Mouse (Mus musculus): ENCODE results near the gene Setd4. TPM values are rescaled to one million over a fixed set of nuclear protein-coding genes. Genes with fewer than 3 reads are reported as not detected.
A peak's percentile ranks its signal among the peaks of the same experiment; 100 is the strongest.

The Setd4 gene
- polyA plus RNA-seq, 1 experiment from 2014 or later, result 15.0 TPM

DNA sequence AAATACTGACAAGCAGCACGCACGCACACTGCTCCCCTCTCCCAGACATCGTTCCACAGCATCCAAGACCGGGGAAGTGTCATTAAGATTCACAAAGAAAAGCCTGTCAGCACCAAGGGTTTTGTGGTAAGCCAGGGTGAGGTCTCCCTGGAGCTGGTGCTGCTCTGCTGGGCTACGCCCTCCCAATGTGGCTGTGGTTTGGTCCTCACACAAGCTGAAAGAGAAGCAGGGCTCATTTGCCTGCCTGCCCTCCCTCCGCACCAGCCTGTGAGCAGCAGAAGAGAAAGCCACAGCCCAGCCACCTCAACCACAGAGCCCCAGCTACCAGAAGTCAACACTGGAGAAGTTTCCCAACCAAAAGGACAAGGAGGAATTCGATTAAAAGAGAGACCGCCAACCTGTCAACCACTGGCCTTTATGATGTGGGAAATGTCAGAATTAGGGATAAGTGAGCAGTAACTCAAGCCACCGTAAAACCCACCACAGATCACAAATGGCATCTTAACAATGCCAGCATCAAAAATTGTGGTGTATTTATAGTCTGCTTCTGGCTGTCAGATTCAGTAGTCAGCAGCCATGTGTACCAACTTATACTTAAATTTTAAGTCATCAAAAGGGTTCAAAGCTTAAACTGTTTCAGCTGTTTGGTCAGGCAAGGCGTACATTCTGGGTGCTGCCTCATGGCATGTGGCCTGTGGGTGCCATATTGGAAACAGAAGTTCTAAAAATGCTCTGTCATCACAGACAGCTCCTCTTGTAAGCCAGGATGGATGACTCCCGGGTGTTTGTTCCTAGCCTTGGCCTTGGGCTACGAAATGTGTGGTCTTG lies 51.0 kb downstream of the Setd4 start:
- Histone ChIP-seq H3K4me1 (replicated peaks; ENCODE audit: control insufficient read depth, insufficient read depth, low read length) (no peaks in the 10 kb centered on the region), H3K9me3 (ENCODE audit: control insufficient read depth, low read length) (no peaks in the 10 kb centered on the region), H3K4me2 (replicated peaks) (no peak overlapping the region), H3K4me3 (replicated peaks; ENCODE audit: low read length) (no peak overlapping the region), H3K36me3 (replicated peaks; ENCODE audit: control insufficient read depth, insufficient read depth) (no peaks in the 10 kb centered on the region), H3K9ac (no peak overlapping the region), H3K27me3 (ENCODE audit: control insufficient read depth, insufficient read depth, low read length) (0 out of 2 replicates have a peak, but pooled peaks cover 1% of the 10 kb centered on the region), H3K27ac (no peak overlapping the region)
- WGBS, result 87% methylated on average over 12 of the region's 12 CpGs
- DNase-seq (ENCODE audit: low spot score) (no peak), ATAC-seq (ENCODE audit: low FRiP score) (no peak)

DNA sequence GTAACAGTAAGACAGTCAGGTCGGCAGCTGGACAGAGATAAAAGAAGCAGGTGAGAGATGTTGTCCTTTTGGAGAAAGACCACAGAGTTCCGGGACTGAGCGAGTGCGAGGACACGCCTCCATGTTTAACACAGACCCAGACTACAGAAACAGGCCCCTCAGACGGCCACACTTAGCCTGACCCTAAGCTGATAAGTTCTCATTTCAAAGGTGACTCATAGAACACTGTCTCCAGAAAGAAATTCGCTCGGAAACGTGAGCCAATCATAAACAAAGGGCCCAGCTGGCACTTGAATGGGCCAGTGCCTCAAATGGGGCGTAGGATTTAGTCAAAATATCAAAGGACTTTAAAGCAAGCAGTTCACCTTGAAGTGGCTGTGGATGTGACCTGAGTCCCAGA lies 54.6 kb downstream of the Setd4 start:
- no peak overlapping the region for H3K9ac ChIP-seq
- no peaks in the 10 kb centered on the region for H3K4me1 ChIP-seq (replicated peaks; ENCODE audit: control insufficient read depth, insufficient read depth, low read length)
- H3K27me3 ChIP-seq (ENCODE audit: control insufficient read depth, insufficient read depth, low read length), result no peaks in the 10 kb centered on the region
- H3K4me3 ChIP-seq (replicated peaks; ENCODE audit: low read length), result no peak overlapping the region
- no peaks in the 10 kb centered on the region for H3K36me3 ChIP-seq (replicated peaks; ENCODE audit: control insufficient read depth, insufficient read depth)
- no peak overlapping the region for H3K27ac ChIP-seq
- no peak for DNase-seq (ENCODE audit: low spot score)
- H3K9me3 ChIP-seq (ENCODE audit: control insufficient read depth, low read length), result no peaks in the 10 kb centered on the region
- WGBS, result 60% methylated on average over 10 of the region's 10 CpGs
- H3K4me2 ChIP-seq (replicated peaks), result no peak overlapping the region
- no peak for ATAC-seq (ENCODE audit: low FRiP score)

DNA sequence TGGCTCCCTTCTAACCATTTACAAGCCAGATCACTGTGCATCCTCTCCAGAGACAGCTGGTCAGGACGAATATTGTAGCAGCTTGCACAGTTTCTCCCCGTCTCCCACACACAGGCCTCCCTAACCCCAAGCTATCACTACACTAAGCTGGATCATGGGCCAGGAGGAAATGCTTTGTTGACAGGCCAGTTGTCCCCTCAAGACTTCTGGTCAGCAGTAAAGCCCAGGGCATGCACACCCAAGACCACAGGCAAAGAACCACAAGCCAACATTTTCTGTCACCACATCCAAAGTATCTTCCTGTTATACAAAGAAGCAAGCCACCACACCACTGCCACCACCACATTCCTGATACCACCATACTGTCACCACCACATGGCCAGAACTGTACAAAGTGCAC lies 55.8 kb downstream of the Setd4 start:
- DNase-seq (ENCODE audit: low spot score), result no peak
- no peaks in the 10 kb centered on the region for H3K9me3 ChIP-seq (ENCODE audit: control insufficient read depth, low read length)
- no peak overlapping the region for H3K9ac ChIP-seq
- H3K27me3 ChIP-seq (ENCODE audit: control insufficient read depth, insufficient read depth, low read length), result no peaks in the 10 kb centered on the region
- H3K4me1 ChIP-seq (replicated peaks; ENCODE audit: control insufficient read depth, insufficient read depth, low read length), result no peaks in the 10 kb centered on the region
- H3K27ac ChIP-seq, result no peak overlapping the region
- no peak overlapping the region for H3K4me3 ChIP-seq (replicated peaks; ENCODE audit: low read length)
- no peak for ATAC-seq (ENCODE audit: low FRiP score)
- 88% methylated on average over 2 of the region's 2 CpGs for WGBS
- no peak overlapping the region for H3K4me2 ChIP-seq (replicated peaks)
- H3K36me3 ChIP-seq (replicated peaks; ENCODE audit: control insufficient read depth, insufficient read depth), result no peaks in the 10 kb centered on the region

DNA sequence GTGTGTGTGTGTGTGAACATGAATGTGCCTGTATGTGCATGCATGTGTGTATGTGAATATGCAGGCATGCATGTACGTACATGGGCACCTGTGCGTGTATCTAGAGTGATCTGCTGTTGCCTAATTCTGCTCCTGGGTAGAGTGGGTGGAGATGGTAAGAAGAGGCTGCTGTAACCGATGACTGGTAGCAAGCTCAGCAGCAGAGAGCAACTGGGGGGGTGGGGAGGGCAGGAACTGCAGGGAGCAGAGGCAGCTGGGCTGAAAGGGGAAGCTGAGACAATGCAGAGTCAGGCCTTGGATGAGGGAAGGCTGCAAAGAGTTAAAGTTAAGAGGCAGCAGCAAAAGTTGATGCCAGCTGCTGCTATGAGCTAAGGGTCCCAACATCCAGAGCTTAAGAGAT lies 56.7 kb downstream of the Setd4 start:
- Histone ChIP-seq H3K27me3 (ENCODE audit: control insufficient read depth, insufficient read depth, low read length) (no peaks in the 10 kb centered on the region), H3K9ac (no peak overlapping the region), H3K4me1 (replicated peaks; ENCODE audit: control insufficient read depth, insufficient read depth, low read length) (no peaks in the 10 kb centered on the region), H3K9me3 (ENCODE audit: control insufficient read depth, low read length) (no peaks in the 10 kb centered on the region), H3K4me3 (replicated peaks; ENCODE audit: low read length) (no peak overlapping the region), H3K27ac (no peak overlapping the region), H3K36me3 (replicated peaks; ENCODE audit: control insufficient read depth, insufficient read depth) (no peaks in the 10 kb centered on the region), H3K4me2 (replicated peaks) (no peak overlapping the region)
- WGBS, result 64% methylated on average over 3 of the region's 3 CpGs
- DNase-seq (ENCODE audit: low spot score) (no peak), ATAC-seq (ENCODE audit: low FRiP score) (no peak)

DNA sequence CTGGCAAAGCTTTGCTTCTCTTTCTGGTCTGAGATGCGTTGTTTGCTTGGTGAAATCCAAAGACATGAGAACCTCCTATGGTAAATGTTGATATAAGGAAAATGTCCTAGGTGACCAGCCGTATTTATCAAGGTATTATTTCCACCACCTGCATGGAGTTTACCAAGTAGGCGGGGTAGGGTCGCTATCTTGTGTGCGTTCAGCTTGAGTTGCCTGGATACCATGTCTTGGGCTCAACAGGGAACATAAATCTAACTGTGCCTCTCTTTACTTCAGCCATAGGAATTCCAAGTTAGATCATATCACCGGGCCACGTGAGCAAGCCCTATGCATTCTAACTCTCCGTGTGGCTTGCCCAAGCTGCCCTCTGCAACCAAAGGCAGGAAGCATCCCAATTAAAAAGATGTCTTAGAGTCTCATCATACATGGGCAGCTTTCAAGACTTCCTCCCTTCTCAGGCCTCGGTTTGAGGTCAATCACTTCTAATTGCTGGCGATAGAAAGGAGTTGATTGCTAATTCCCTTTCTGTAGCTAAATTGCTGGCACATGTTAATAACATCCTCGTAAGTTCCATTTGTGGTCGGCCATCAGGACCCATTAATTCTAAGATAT lies 57.4 kb downstream of the Setd4 start:
- Histone ChIP-seq H3K36me3 (replicated peaks; ENCODE audit: control insufficient read depth, insufficient read depth) (no peaks in the 10 kb centered on the region), H3K27ac (no peak overlapping the region), H3K4me2 (replicated peaks) (no peak overlapping the region), H3K27me3 (ENCODE audit: control insufficient read depth, insufficient read depth, low read length) (no peaks in the 10 kb centered on the region), H3K4me3 (replicated peaks; ENCODE audit: low read length) (no peak overlapping the region), H3K9ac (no peak overlapping the region), H3K9me3 (ENCODE audit: control insufficient read depth, low read length) (no peaks in the 10 kb centered on the region), H3K4me1 (replicated peaks; ENCODE audit: control insufficient read depth, insufficient read depth, low read length) (no peaks in the 10 kb centered on the region)
- DNase-seq (ENCODE audit: low spot score) (no peak), ATAC-seq (ENCODE audit: low FRiP score) (no peak)
- 82% methylated on average over 12 of the region's 12 CpGs for WGBS

DNA sequence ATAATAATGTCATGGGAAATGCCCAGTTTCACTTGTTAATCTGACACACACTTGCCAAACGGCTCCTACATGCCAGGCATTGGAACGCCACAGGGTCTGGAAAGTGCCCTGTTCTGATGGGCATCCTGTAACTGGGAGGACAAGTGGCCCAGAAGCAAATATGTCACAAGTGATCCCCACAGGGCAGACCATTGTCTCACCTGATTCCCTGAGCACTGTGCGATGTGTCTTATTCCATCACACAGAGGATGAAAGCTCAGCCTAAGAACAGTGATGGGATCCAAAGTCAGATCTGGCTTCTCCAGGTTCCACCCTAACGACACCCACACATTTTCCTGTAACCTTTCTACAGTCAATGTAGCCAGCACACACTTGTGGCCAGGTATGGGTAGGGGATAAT lies 58.9 kb downstream of the Setd4 start:
- DNase-seq (ENCODE audit: low spot score), result no peak

DNA sequence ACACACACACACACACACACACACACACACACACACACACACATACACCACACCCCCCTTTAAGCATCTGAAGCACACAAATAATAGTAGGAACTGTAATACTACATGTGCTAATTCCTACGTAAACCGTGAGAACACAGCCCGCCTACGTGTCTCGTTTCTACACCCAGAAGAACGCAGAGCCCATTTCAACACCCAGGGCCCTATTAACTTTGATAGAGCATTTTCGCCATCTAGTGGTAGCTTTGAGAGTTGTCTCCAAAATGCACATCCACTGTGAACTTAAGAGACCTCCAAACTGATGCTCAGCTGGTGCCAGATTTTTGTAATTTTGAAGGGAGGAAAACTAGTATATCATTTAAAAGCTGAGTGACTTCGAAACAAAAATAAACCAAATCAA lies 60.2 kb downstream of the Setd4 start:
- Histone ChIP-seq H3K36me3 (replicated peaks; ENCODE audit: control insufficient read depth, insufficient read depth) (no peaks in the 10 kb centered on the region), H3K27me3 (ENCODE audit: control insufficient read depth, insufficient read depth, low read length) (no peaks in the 10 kb centered on the region), H3K9ac (no peak overlapping the region), H3K27ac (no peak overlapping the region), H3K9me3 (ENCODE audit: control insufficient read depth, low read length) (no peaks in the 10 kb centered on the region), H3K4me3 (replicated peaks; ENCODE audit: low read length) (no peak overlapping the region), H3K4me2 (replicated peaks) (no peak overlapping the region), H3K4me1 (replicated peaks; ENCODE audit: control insufficient read depth, insufficient read depth, low read length) (no peaks in the 10 kb centered on the region)
- DNase-seq (ENCODE audit: low spot score) (peak; percentile 96), ATAC-seq (ENCODE audit: low FRiP score) (peak; percentile 57; the same call in 1 of the 2 replicates)
- WGBS, result 1% methylated on average over 8 of the region's 8 CpGs

More for the DNA sequence above, 58.9 kb downstream of the Setd4 start:
- H3K27me3 ChIP-seq (ENCODE audit: control insufficient read depth, insufficient read depth, low read length), result no peaks in the 10 kb centered on the region
- ATAC-seq (ENCODE audit: low FRiP score), result no peak
- H3K4me2 ChIP-seq (replicated peaks), result no peak overlapping the region
- no peak overlapping the region for H3K9ac ChIP-seq
- 88% methylated on average over 4 of the region's 4 CpGs for WGBS
- no peak overlapping the region for H3K27ac ChIP-seq
- H3K36me3 ChIP-seq (replicated peaks; ENCODE audit: control insufficient read depth, insufficient read depth), result no peaks in the 10 kb centered on the region
- no peaks in the 10 kb centered on the region for H3K9me3 ChIP-seq (ENCODE audit: control insufficient read depth, low read length)
- H3K4me3 ChIP-seq (replicated peaks; ENCODE audit: low read length), result no peak overlapping the region
- H3K4me1 ChIP-seq (replicated peaks; ENCODE audit: control insufficient read depth, insufficient read depth, low read length), result no peaks in the 10 kb centered on the region

DNA sequence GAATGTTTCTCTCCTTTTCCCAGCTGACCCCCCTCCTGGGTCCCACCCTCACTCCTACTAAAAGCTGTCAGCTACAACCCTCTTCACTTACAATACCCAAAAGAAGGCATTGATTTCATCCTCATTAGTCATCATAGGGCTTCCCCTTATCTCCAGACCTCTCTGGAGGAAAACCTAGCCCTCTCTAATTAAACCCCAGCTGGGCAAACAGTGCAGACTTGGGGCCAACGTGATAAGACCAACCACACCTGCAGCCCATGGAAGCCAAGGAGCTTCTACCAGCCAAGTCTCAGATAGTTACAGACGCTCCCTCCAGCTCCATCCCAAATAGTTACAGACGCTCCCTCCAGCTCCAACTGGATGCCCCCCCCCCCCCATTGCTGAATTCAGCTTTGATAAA lies 64.0 kb downstream of the Setd4 start:
- Histone ChIP-seq H3K27me3 (ENCODE audit: control insufficient read depth, insufficient read depth, low read length) (no peaks in the 10 kb centered on the region), H3K4me2 (replicated peaks) (no peak overlapping the region), H3K9me3 (ENCODE audit: control insufficient read depth, low read length) (no peaks in the 10 kb centered on the region), H3K36me3 (replicated peaks; ENCODE audit: control insufficient read depth, insufficient read depth) (no peaks in the 10 kb centered on the region), H3K4me1 (replicated peaks; ENCODE audit: control insufficient read depth, insufficient read depth, low read length) (no peaks in the 10 kb centered on the region), H3K27ac (no peak overlapping the region), H3K9ac (no peak overlapping the region), H3K4me3 (replicated peaks; ENCODE audit: low read length) (no peak overlapping the region)
- ATAC-seq (ENCODE audit: low FRiP score) (no peak), DNase-seq (ENCODE audit: low spot score) (no peak)
- WGBS, result 70% methylated on average over 3 of the region's 3 CpGs

DNA sequence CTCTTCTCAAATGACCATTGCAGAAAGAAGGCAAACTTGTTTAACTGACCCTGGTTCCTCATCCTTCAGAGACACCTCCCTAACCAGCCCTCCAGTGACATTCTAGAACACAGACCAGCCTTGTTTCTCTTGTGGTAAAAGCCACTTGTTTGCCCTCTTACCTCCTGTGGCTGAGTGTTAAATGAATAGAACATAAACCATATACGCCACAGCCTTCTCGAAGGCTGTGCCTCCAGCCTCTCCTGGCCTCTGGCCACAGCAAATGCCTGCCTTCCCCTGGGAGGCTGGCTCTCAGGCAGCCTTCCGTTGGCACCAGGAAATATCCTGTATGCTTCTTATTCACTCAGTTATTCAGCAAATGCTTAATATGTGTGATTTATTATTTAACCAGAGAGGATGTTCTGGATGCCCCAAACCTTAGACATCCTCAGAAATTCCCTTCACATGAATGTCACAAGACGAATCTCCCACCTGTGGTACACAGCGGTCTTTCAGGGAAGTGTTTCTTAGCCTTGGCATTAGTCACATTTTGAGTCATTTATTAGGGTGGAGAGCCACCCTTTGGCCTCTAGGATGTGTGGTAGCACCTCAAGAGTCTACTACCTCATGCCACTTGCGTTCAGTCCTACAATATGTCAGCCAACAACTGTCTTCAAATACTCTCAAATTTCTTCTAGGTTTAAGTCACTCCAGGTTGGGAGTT lies 68.6 kb downstream of the Setd4 start:
- H3K4me3 ChIP-seq (replicated peaks; ENCODE audit: low read length), result no peak overlapping the region
- no peak overlapping the region for H3K27ac ChIP-seq
- no peak overlapping the region for H3K9ac ChIP-seq
- no peaks in the 10 kb centered on the region for H3K36me3 ChIP-seq (replicated peaks; ENCODE audit: control insufficient read depth, insufficient read depth)
- H3K9me3 ChIP-seq (ENCODE audit: control insufficient read depth, low read length), result no peaks in the 10 kb centered on the region
- ATAC-seq (ENCODE audit: low FRiP score) (no peak), DNase-seq (ENCODE audit: low spot score) (no peak)
- H3K27me3 ChIP-seq (ENCODE audit: control insufficient read depth, insufficient read depth, low read length), result no peaks in the 10 kb centered on the region
- no peak overlapping the region for H3K4me2 ChIP-seq (replicated peaks)
- WGBS, result 89% methylated on average over 6 of the region's 6 CpGs
- no peaks in the 10 kb centered on the region for H3K4me1 ChIP-seq (replicated peaks; ENCODE audit: control insufficient read depth, insufficient read depth, low read length)

Data from hindbrain, embryonic 14.5 days (tissue).